Comparison of ENCODE assay signal across 17 mouse cellular contexts in the genomic region with DNA sequence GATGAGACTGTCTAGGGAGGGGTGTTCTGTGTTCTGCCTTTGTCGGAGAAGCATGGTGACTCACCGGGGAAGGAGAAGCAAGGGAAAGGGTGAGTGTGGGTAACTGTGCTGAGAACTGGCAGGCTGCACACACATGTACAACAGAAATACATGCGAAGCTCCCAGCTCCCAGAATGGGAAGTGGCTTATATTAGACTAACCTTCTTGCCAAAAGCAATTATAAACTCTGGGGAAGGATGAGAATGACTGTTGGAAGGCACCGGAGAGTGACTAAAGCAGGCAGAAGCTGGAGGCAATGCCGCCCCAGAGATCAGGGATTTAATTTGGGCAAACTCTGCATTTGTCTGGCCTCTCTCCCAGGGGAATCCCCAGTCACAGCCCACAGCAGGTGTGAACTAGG.
A peak's percentile ranks its signal among the peaks of the same experiment; 100 is the strongest.
DNase-seq lines count a peak whose midpoint lies in the region; ATAC-seq and TF ChIP-seq lines count a peak whose summit lies in the region.
"Had no signal": no experiment of that assay in that cellular context is flagged by ENCODE, and none has a peak within 500 bp of the region (broad histone marks: within the 10 kb centered on the region; RNA-seq: fewer than 3 reads in every experiment).

No protein-coding gene starts in this region.

- WGBS in midbrain, embryonic 10.5 days: 79% methylated on average over 5 of the region's 5 CpGs
- 39% methylated on average over 5 of the region's 5 CpGs for WGBS in midbrain, postnatal 0 days
- 71% methylated on average over 5 of the region's 5 CpGs for WGBS in midbrain, embryonic 11.5 days
- WGBS in lung, postnatal 0 days: 70% methylated on average over 5 of the region's 5 CpGs

- H3K9me3 ChIP-seq in midbrain, embryonic 10.5 days (replicated peaks): no peaks in the 10 kb centered on the region
- H3K9me3 ChIP-seq in midbrain, postnatal 0 days (ENCODE audit: low read length): no peaks in the 10 kb centered on the region
- no peaks in the 10 kb centered on the region for H3K9me3 ChIP-seq in midbrain, embryonic 11.5 days (ENCODE audit: control insufficient read depth, low read length)
- no peaks in the 10 kb centered on the region for H3K9me3 ChIP-seq in lung, postnatal 0 days (ENCODE audit: low read length)
- H3K9me3 ChIP-seq: embryonic facial prominence, embryonic 13.5 days; heart, embryonic 13.5 days; liver, embryonic 13.5 days; neural tube, embryonic 12.5 days had no signal

- peak overlapping the region; percentile 65 for H3K27ac ChIP-seq in midbrain, embryonic 10.5 days (replicated peaks)
- no peak overlapping the region for H3K27ac ChIP-seq in midbrain, postnatal 0 days (ENCODE audit: low read depth, low read length)
- H3K27ac ChIP-seq in midbrain, embryonic 11.5 days (ENCODE audit: low read depth, low read length): no peak overlapping the region; the same call in 1 of the 2 replicates
- H3K27ac ChIP-seq in lung, postnatal 0 days (ENCODE audit: low read length): no peak overlapping the region
- H3K27ac ChIP-seq: embryonic facial prominence, embryonic 13.5 days; heart, embryonic 13.5 days; liver, embryonic 13.5 days; macrophage; neural tube, embryonic 12.5 days had no signal

- H3K4me2 ChIP-seq in midbrain, postnatal 0 days (ENCODE audit: low read depth, low read length, poor library complexity, severe bottlenecking): no peak overlapping the region
- H3K4me2 ChIP-seq in midbrain, embryonic 11.5 days: no peak overlapping the region
- H3K4me2 ChIP-seq in lung, postnatal 0 days (replicated peaks; ENCODE audit: low read depth, low read length): no peak overlapping the region
- H3K4me2 ChIP-seq: embryonic facial prominence, embryonic 13.5 days; heart, embryonic 13.5 days; liver, embryonic 13.5 days; neural tube, embryonic 12.5 days had no signal

- no peak overlapping the region for H3K4me3 ChIP-seq in midbrain, embryonic 10.5 days
- H3K4me3 ChIP-seq in midbrain, postnatal 0 days (ENCODE audit: low read depth, low read length): no peak overlapping the region
- H3K4me3 ChIP-seq in midbrain, embryonic 11.5 days (ENCODE audit: low read depth, low read length): no peak overlapping the region
- H3K4me3 ChIP-seq in lung, postnatal 0 days (ENCODE audit: low read depth, low read length): no peak overlapping the region
- H3K4me3 ChIP-seq: embryonic facial prominence, embryonic 13.5 days; heart, embryonic 13.5 days; liver, embryonic 13.5 days; neural tube, embryonic 12.5 days had no signal

- ATAC-seq in midbrain, postnatal 0 days (ENCODE audit: low FRiP score): no peak
- no peak for ATAC-seq in midbrain, embryonic 11.5 days (ENCODE audit: low FRiP score)
- no peak for ATAC-seq in lung, postnatal 0 days
- ATAC-seq: CD4-positive, CD25-positive, alpha-beta regulatory T cell, adult 4 months had no signal

- no peak overlapping the region for H3K9ac ChIP-seq in midbrain, postnatal 0 days (replicated peaks; ENCODE audit: low read length, poor library complexity, severe bottlenecking)
- no peak overlapping the region for H3K9ac ChIP-seq in midbrain, embryonic 11.5 days (ENCODE audit: low read length)
- no peak overlapping the region for H3K9ac ChIP-seq in lung, postnatal 0 days (replicated peaks; ENCODE audit: low read depth)
- H3K9ac ChIP-seq: embryonic facial prominence, embryonic 13.5 days; heart, embryonic 13.5 days; liver, embryonic 13.5 days; neural tube, embryonic 12.5 days had no signal

- TF ChIP-seq EP300 in lung, postnatal 0 days (IDR thresholded peaks at IDR 0.05): no peak

- no peaks in the 10 kb centered on the region for H3K36me3 ChIP-seq in midbrain, embryonic 10.5 days
- H3K36me3 ChIP-seq in midbrain, postnatal 0 days (ENCODE audit: insufficient read depth, low read length): no peaks in the 10 kb centered on the region
- H3K36me3 ChIP-seq in midbrain, embryonic 11.5 days (ENCODE audit: control insufficient read depth, insufficient read depth, low read length): no peaks in the 10 kb centered on the region
- H3K36me3 ChIP-seq in lung, postnatal 0 days (ENCODE audit: insufficient read depth, low read length): no peaks in the 10 kb centered on the region
- H3K36me3 ChIP-seq: embryonic facial prominence, embryonic 13.5 days; heart, embryonic 13.5 days; liver, embryonic 13.5 days; neural tube, embryonic 12.5 days had no signal

- peaks cover 61% of the 10 kb centered on the region for H3K4me1 ChIP-seq in midbrain, embryonic 10.5 days
- H3K4me1 ChIP-seq in midbrain, postnatal 0 days (ENCODE audit: insufficient read depth, low read length): peaks cover 15% of the 10 kb centered on the region
- H3K4me1 ChIP-seq in midbrain, embryonic 11.5 days (ENCODE audit: control insufficient read depth, insufficient read depth, low read length): peaks cover 38% of the 10 kb centered on the region
- no peaks in the 10 kb centered on the region for H3K4me1 ChIP-seq in lung, postnatal 0 days (ENCODE audit: insufficient read depth, low read depth, low read length)
- H3K4me1 ChIP-seq: embryonic facial prominence, embryonic 13.5 days; heart, embryonic 13.5 days; liver, embryonic 13.5 days had no signal

- no peak for TF ChIP-seq CTCF in midbrain, postnatal 0 days (IDR thresholded peaks at IDR 0.05)
- TF ChIP-seq CTCF in lung, postnatal 0 days (IDR thresholded peaks at IDR 0.05): no peak

- H3K27me3 ChIP-seq in midbrain, embryonic 10.5 days (ENCODE audit: low read depth, poor library complexity, severe bottlenecking): no peaks in the 10 kb centered on the region
- H3K27me3 ChIP-seq in midbrain, postnatal 0 days (ENCODE audit: insufficient read depth, low read length): no peaks in the 10 kb centered on the region
- H3K27me3 ChIP-seq in midbrain, embryonic 11.5 days (ENCODE audit: control insufficient read depth, insufficient read depth, low read length): no peaks in the 10 kb centered on the region
- no peaks in the 10 kb centered on the region for H3K27me3 ChIP-seq in lung, postnatal 0 days (replicated peaks; ENCODE audit: insufficient read depth, low read length)
- H3K27me3 ChIP-seq: liver, embryonic 13.5 days; neural tube, embryonic 12.5 days had no signal

- DNase-seq in midbrain, embryonic 10.5 days (ENCODE audit: low spot score): no peak
- no peak for DNase-seq in midbrain, postnatal 0 days (ENCODE audit: low spot score)
- DNase-seq in frontal cortex, postnatal 14 days (ENCODE audit: low spot score in 2 of 2): peak; percentile 46 to 58
- DNase-seq in midbrain, embryonic 11.5 days (ENCODE audit: low spot score, missing footprints): peak; percentile 86
- peak; percentile 54 to 55 for DNase-seq in right cerebral cortex, postnatal 36 days (ENCODE audit: low spot score in 2 of 2)
- no peak for DNase-seq in layer of hippocampus, adult 9-10 months (ENCODE audit: low spot score)
- DNase-seq in lung, postnatal 0 days (ENCODE audit: low spot score): no peak
- no peak for DNase-seq in thymus, postnatal 14 days
- DNase-seq: cerebellum, adult 8-10 months; gastrocnemius, postnatal 10 days; liver, embryonic 13.5 days; thymus, postnatal 4 days had no signal

Comparison
In these comparisons a context has a peak if more than half of its experiments do, and no peak if none do; other contexts are left out.
1. DNase-seq: peak in frontal cortex, postnatal 14 days (2 of 2), midbrain, embryonic 11.5 days (single experiment) and right cerebral cortex, postnatal 36 days (2 of 2); none in midbrain, embryonic 10.5 days (single experiment), midbrain, postnatal 0 days (single experiment), layer of hippocampus, adult 9-10 months (single experiment), lung, postnatal 0 days (single experiment) and thymus, postnatal 14 days (single experiment).